Mouse (Mus musculus) G1E (cell line): Measurements from ENCODE around the gene Psmc3ip.

Source experiments
- CTCF ChIP-seq: IDR thresholded peaks from 2 replicates; pipeline ENCODE4 v1.5.1; 2012; ENCODE audit warnings: low read depth, low read length, inconsistent platforms, mixed read lengths
- GATA1 ChIP-seq: IDR thresholded peaks from 2 replicates; pipeline ENCODE4 v1.6.1; 2012; ENCODE audit warnings: borderline replicate concordance, low read length, inconsistent platforms, mixed read lengths
- POLR2AphosphoS5 ChIP-seq: IDR thresholded peaks from 2 replicates; pipeline ENCODE4 v1.6.1; 2012; ENCODE audit warnings: low read depth, low read length, inconsistent platforms; ENCODE audit not compliant: insufficient replicate concordance

DNA sequence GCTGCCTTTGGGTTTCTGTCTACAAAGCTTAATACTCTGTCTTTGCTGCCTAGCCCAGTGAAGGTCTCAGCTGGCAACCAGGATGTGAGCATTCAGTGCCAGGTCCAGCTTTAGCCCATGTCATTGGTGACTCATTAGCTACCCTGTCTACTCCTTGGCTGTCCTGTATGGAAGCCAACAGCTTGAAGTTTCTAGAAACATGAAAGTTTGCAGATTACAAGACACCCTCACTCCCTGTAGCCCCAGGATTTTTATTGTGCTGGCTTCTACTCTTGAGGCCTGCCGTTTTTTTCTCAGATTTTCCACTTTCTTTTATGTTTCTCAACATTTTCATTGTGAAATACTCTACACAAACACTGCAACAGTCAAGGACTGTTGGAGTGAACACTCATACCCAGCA, 5.3 kb downstream of the Psmc3ip start:
- TF ChIP-seq GATA1, result no peak
- TF ChIP-seq POLR2AphosphoS5, result no peak
- TF ChIP-seq CTCF, result no peak
